Comparison of ENCODE assay signal across 19 mouse cellular contexts in the genomic region with DNA sequence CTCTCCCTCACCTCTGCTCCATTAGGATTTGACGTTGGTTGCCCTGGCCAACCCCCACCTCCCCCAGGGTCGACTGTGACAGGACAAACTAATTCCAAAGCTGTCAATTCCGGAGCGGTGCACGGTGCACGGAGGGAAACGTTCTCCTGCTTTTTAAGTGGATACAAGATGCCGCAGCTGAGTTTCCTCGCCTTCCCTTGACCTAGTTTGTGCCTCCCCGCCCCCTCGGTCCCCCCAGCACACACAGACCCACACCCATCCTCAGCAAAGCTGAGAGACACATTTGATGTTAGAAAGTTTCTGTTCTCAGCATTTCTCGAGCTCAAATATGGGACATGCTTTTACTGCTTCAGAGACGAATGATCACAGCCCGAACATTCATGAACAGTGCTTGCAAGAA. TPM values are rescaled to one million over a fixed set of nuclear protein-coding genes. Genes with fewer than 3 reads are reported as not detected.
DNase-seq lines count a peak whose midpoint lies in the region; ATAC-seq and TF ChIP-seq lines count a peak whose summit lies in the region.
"Had no signal": no experiment of that assay in that cellular context is flagged by ENCODE, and none has a peak within 500 bp of the region (broad histone marks: within the 10 kb centered on the region; RNA-seq: fewer than 3 reads in every experiment).

No protein-coding gene starts in this region.

- no peaks in the 10 kb centered on the region for H3K9me3 ChIP-seq in hindbrain, embryonic 13.5 days
- no peaks in the 10 kb centered on the region for H3K9me3 ChIP-seq in hindbrain, embryonic 12.5 days (replicated peaks)
- 0 out of 2 replicates have a peak, but pooled peaks cover 6% of the 10 kb centered on the region for H3K9me3 ChIP-seq in megakaryocyte, embryonic 14.5 days
- H3K9me3 ChIP-seq in embryonic facial prominence, embryonic 10.5 days, result no peaks in the 10 kb centered on the region
- H3K9me3 ChIP-seq: embryonic facial prominence, embryonic 15.5 days; forebrain, embryonic 12.5 days; hindbrain, embryonic 15.5 days; neural tube, embryonic 12.5 days had no signal

- WGBS in hindbrain, embryonic 13.5 days, result 53% methylated on average over 14 of the region's 14 CpGs
- WGBS in hindbrain, embryonic 12.5 days, result 54% methylated on average over 14 of the region's 14 CpGs
- WGBS in embryonic facial prominence, embryonic 10.5 days, result 57% methylated on average over 14 of the region's 14 CpGs
- 52% methylated on average over 14 of the region's 14 CpGs for WGBS in thymus, adult 2 months

- peak overlapping the region; percentile 29; the same call in 1 of the 2 replicates for H3K9ac ChIP-seq in hindbrain, embryonic 13.5 days
- no peak overlapping the region for H3K9ac ChIP-seq in hindbrain, embryonic 12.5 days
- H3K9ac ChIP-seq: embryonic facial prominence, embryonic 15.5 days; forebrain, embryonic 12.5 days; hindbrain, embryonic 15.5 days; neural tube, embryonic 12.5 days had no signal

- H3K4me3 ChIP-seq in hindbrain, embryonic 13.5 days, result no peak overlapping the region
- no peak overlapping the region for H3K4me3 ChIP-seq in hindbrain, embryonic 12.5 days
- H3K4me3 ChIP-seq in megakaryocyte, embryonic 14.5 days (replicated peaks), result peak overlapping the region; percentile 21
- H3K4me3 ChIP-seq in embryonic facial prominence, embryonic 10.5 days, result no peak overlapping the region
- H3K4me3 ChIP-seq in thymus, adult 2 months (ENCODE audit: control insufficient read depth, insufficient read depth, low read length), result peak overlapping the region; percentile 25
- H3K4me3 ChIP-seq: embryonic facial prominence, embryonic 15.5 days; forebrain, embryonic 12.5 days; hindbrain, embryonic 15.5 days; layer of hippocampus, adult 2 months; neural tube, embryonic 12.5 days had no signal

- no peaks in the 10 kb centered on the region for H3K36me3 ChIP-seq in hindbrain, embryonic 13.5 days
- no peaks in the 10 kb centered on the region for H3K36me3 ChIP-seq in hindbrain, embryonic 12.5 days
- peaks cover 96% of the 10 kb centered on the region for H3K36me3 ChIP-seq in megakaryocyte, embryonic 14.5 days (replicated peaks; ENCODE audit: low read length)
- no peaks in the 10 kb centered on the region for H3K36me3 ChIP-seq in embryonic facial prominence, embryonic 10.5 days (replicated peaks)
- peaks cover 49% of the 10 kb centered on the region for H3K36me3 ChIP-seq in thymus, adult 2 months (ENCODE audit: control insufficient read depth, insufficient read depth, low read length)
- H3K36me3 ChIP-seq: embryonic facial prominence, embryonic 15.5 days; forebrain, embryonic 12.5 days; hindbrain, embryonic 15.5 days; neural tube, embryonic 12.5 days had no signal

- TF ChIP-seq CTCF in thymus, adult 2 months (IDR thresholded peaks at IDR 0.05; ENCODE audit: borderline replicate concordance, control insufficient read depth, extremely low read depth, insufficient read depth, low read length, poor library complexity), result no peak

- TF ChIP-seq POLR2A in thymus, adult 2 months (IDR thresholded peaks at IDR 0.05; ENCODE audit: control insufficient read depth, extremely low read depth, insufficient read depth, low read length, poor library complexity), result no peak

- 0 out of 2 replicates have a peak overlapping the region, but pooled peaks have one; percentile 4 for H3K4me2 ChIP-seq in hindbrain, embryonic 13.5 days
- no peak overlapping the region; the same call in 1 of the 2 replicates for H3K4me2 ChIP-seq in hindbrain, embryonic 12.5 days (replicated peaks)
- H3K4me2 ChIP-seq: embryonic facial prominence, embryonic 15.5 days; forebrain, embryonic 12.5 days; hindbrain, embryonic 15.5 days; liver, embryonic 11.5 days; neural tube, embryonic 12.5 days had no signal

- no peak for ATAC-seq in hindbrain, embryonic 13.5 days (ENCODE audit: low FRiP score)
- no peak for ATAC-seq in hindbrain, embryonic 12.5 days (ENCODE audit: low FRiP score)
- ATAC-seq in megakaryocyte, adult 5-6 weeks (ENCODE audit: poor library complexity, severe bottlenecking), result no peak
- ATAC-seq in CD4-positive, CD25-positive, alpha-beta regulatory T cell, adult 4 months, result no peak

- peaks cover 9% of the 10 kb centered on the region for H3K4me1 ChIP-seq in hindbrain, embryonic 13.5 days (replicated peaks)
- H3K4me1 ChIP-seq in hindbrain, embryonic 12.5 days, result peaks cover 6% of the 10 kb centered on the region
- peaks cover 100% of the 10 kb centered on the region for H3K4me1 ChIP-seq in megakaryocyte, embryonic 14.5 days
- H3K4me1 ChIP-seq in embryonic facial prominence, embryonic 10.5 days, result peaks cover 26% of the 10 kb centered on the region
- peaks cover 35% of the 10 kb centered on the region for H3K4me1 ChIP-seq in thymus, adult 2 months (replicated peaks; ENCODE audit: control insufficient read depth, insufficient read depth, low read length)
- H3K4me1 ChIP-seq: neural tube, embryonic 12.5 days had no signal

- H3K27ac ChIP-seq in hindbrain, embryonic 13.5 days, result no peak overlapping the region
- H3K27ac ChIP-seq in hindbrain, embryonic 12.5 days, result no peak overlapping the region
- peak overlapping the region; percentile 0; the same call in 1 of the 2 replicates for H3K27ac ChIP-seq in embryonic facial prominence, embryonic 10.5 days (replicated peaks)
- H3K27ac ChIP-seq in thymus, adult 2 months (ENCODE audit: control insufficient read depth, insufficient read depth, low read length), result peak overlapping the region; percentile 100
- H3K27ac ChIP-seq: embryonic facial prominence, embryonic 15.5 days; forebrain, embryonic 12.5 days; hindbrain, embryonic 15.5 days; layer of hippocampus, adult 2 months; neural tube, embryonic 12.5 days had no signal

- 0 out of 2 replicates have a peak, but pooled peaks cover 13% of the 10 kb centered on the region for H3K27me3 ChIP-seq in hindbrain, embryonic 13.5 days
- H3K27me3 ChIP-seq in hindbrain, embryonic 12.5 days, result no peaks in the 10 kb centered on the region
- H3K27me3 ChIP-seq in megakaryocyte, embryonic 14.5 days (replicated peaks), result no peaks in the 10 kb centered on the region
- no peaks in the 10 kb centered on the region for H3K27me3 ChIP-seq in embryonic facial prominence, embryonic 10.5 days (replicated peaks; ENCODE audit: low read depth, poor library complexity, severe bottlenecking)
- no peaks in the 10 kb centered on the region for H3K27me3 ChIP-seq in thymus, adult 2 months (ENCODE audit: control insufficient read depth, insufficient read depth, low read length)
- H3K27me3 ChIP-seq: embryonic facial prominence, embryonic 15.5 days; forebrain, embryonic 12.5 days; hindbrain, embryonic 15.5 days; neural tube, embryonic 12.5 days had no signal

- DNase-seq in embryonic facial prominence, embryonic 10.5 days (ENCODE audit: low spot score), result peak; percentile 24
- DNase-seq in thymus, adult 2 months, result peak; percentile 65
- no peak for DNase-seq in layer of hippocampus, postnatal 10 days (ENCODE audit: low spot score in 2 of 2)
- DNase-seq: adrenal gland, postnatal 25 days; heart, adult 11 months; kidney, adult 2 months had no signal

RNA-seq across cellular contexts. Expression of a gene that starts 40.9 kb away (rescaled TPM):
- 0.12 and 0.14 TPM in 2 replicates for polyA plus RNA-seq in hindbrain, embryonic 13.5 days (2015; fragmentation: Nextera tagmentation; extraction: Ambion mirVana)
- 0.36 and 0.74 TPM in 2 replicates for polyA plus RNA-seq in hindbrain, embryonic 12.5 days (2016; fragmentation: Nextera tagmentation; extraction: Ambion mirVana)
- polyA plus RNA-seq in megakaryocyte, embryonic 14.5 days (2012; ENCODE audit: insufficient read depth, low replicate concordance), result 0.64 and 1.1 TPM in 2 replicates
- 1.0 and 1.5 TPM in 2 replicates for total RNA-seq in megakaryocyte, adult 5-6 weeks (2015)
- total RNA-seq in megakaryocyte, adult 5-6 weeks (2017), result 1.7 and 2.6 TPM in 2 replicates
- 3.6 and 4.8 TPM in 2 replicates for polyA plus RNA-seq in embryonic facial prominence, embryonic 10.5 days (2016; fragmentation: Nextera tagmentation; extraction: Ambion mirVana)
- polyA plus RNA-seq in thymus, adult 2 months (2012; rRNA removed), result 3.5 and 5.4 TPM in 2 replicates
- under 1 TPM; 0.11 to 0.13 TPM for total RNA-seq in layer of hippocampus, postnatal 10 days (2021)
- under 1 TPM in 1 of 2 experiments, not detected in 1; 0.30 TPM for polyA plus RNA-seq in CD4-positive, CD25-positive, alpha-beta regulatory T cell, adult 4 months (2017; shearing (Covaris generic))
- total RNA-seq: common myeloid progenitor, adult 5-6 weeks; MEL had no signal

RNA-seq across cellular contexts. Expression of a gene that starts 58.3 kb away (rescaled TPM):
- 0.97 and 1.3 TPM in 2 replicates for polyA plus RNA-seq in hindbrain, embryonic 13.5 days (2015; fragmentation: Nextera tagmentation; extraction: Ambion mirVana)
- 3.0 and 3.8 TPM in 2 replicates for polyA plus RNA-seq in hindbrain, embryonic 12.5 days (2016; fragmentation: Nextera tagmentation; extraction: Ambion mirVana)
- polyA plus RNA-seq in megakaryocyte, embryonic 14.5 days (2012; ENCODE audit: insufficient read depth, low replicate concordance), result 136 and 290 TPM in 2 replicates
- total RNA-seq in megakaryocyte, adult 5-6 weeks (2015), result 3.6 and 4.3 TPM in 2 replicates
- 7.3 and 7.4 TPM in 2 replicates for total RNA-seq in megakaryocyte, adult 5-6 weeks (2017)
- polyA plus RNA-seq in embryonic facial prominence, embryonic 10.5 days (2016; fragmentation: Nextera tagmentation; extraction: Ambion mirVana), result 0.72 and 1.0 TPM in 2 replicates
- polyA plus RNA-seq in thymus, adult 2 months (2012; rRNA removed), result 139 and 162 TPM in 2 replicates
- total RNA-seq in layer of hippocampus, postnatal 10 days (2021), result under 1 TPM; 0.59 to 0.78 TPM
- polyA plus RNA-seq in CD4-positive, CD25-positive, alpha-beta regulatory T cell, adult 4 months (2017; shearing (Covaris generic)), result 10 to 100 TPM; 37.7 to 55.0 TPM

Comparison
In these comparisons a context has a peak if more than half of its experiments do, and no peak if none do; other contexts are left out.
1. H3K27ac ChIP-seq: peak in embryonic facial prominence, embryonic 10.5 days (single experiment) and thymus, adult 2 months (single experiment); none in hindbrain, embryonic 13.5 days (single experiment) and hindbrain, embryonic 12.5 days (single experiment).
2. H3K4me3 ChIP-seq: peak in megakaryocyte, embryonic 14.5 days (single experiment) and thymus, adult 2 months (single experiment); none in hindbrain, embryonic 13.5 days (single experiment), hindbrain, embryonic 12.5 days (single experiment) and embryonic facial prominence, embryonic 10.5 days (single experiment).
3. DNase-seq: peak in embryonic facial prominence, embryonic 10.5 days (single experiment) and thymus, adult 2 months (single experiment); none in layer of hippocampus, postnatal 10 days (0 of 2).